Mouse (Mus musculus) ES-E14 (cell line): ENCODE measurements around the gene Gm15557.

Source experiments
- HCFC1 ChIP-seq: IDR thresholded peaks from 2 replicates; pipeline ENCODE4 v1.6.1; 2012; ENCODE audit warnings: low read length, inconsistent platforms, borderline replicate concordance; ENCODE audit not compliant: insufficient read depth
- MAFK ChIP-seq: IDR thresholded peaks from 2 replicates; pipeline ENCODE4 v1.6.1; 2014; ENCODE audit warnings: mild to moderate bottlenecking, low read depth, low read length, inconsistent platforms; ENCODE audit not compliant: insufficient read depth
- ZNF384 ChIP-seq: IDR thresholded peaks from 2 replicates; pipeline ENCODE4 v1.6.1; 2012; ENCODE audit warnings: low read depth, low read length, inconsistent platforms

GRCm38 (mm10) chr2:155947390-155948002 lies 7.0 kb downstream of the Gm15557 start:
- no peak for TF ChIP-seq MAFK
- TF ChIP-seq HCFC1, result no peak
- no peak for TF ChIP-seq ZNF384
